Mouse (Mus musculus): ENCODE results near the gene Fam227a. TPM values are rescaled to one million over a fixed set of nuclear protein-coding genes. Genes with fewer than 3 reads are reported as not detected.

Gene Fam227a
- polyA plus RNA-seq, 1 experiment from 2014 or later, result 3.0 TPM

DNA sequence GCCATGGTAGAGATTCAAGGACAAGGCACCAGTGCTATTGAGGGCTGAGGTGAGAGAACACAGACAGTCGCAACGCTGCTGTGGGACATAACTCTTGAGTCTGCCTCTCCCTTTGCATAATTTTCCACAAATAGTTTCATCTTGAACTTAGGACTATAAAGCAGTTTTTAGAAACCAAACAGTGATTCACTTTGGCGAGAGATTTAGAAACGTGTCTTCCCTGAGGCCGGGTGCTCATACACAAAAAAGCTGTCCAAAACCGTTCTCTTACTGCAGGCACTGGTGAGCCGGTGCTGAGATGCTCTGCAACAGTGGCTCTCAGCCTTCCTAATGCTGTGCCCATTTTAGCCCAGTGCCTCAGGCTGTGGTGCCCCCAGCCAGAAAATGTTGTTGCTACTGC is 50.5 kb downstream of the Fam227a start:
- no peaks in the 10 kb centered on the region for H3K9me3 ChIP-seq (ENCODE audit: control insufficient read depth, low read length)
- H3K9ac ChIP-seq (ENCODE audit: low read depth, low read length), result no peak overlapping the region
- H3K27ac ChIP-seq (ENCODE audit: low read depth, low read length), result no peak overlapping the region
- no peak for ATAC-seq
- H3K4me2 ChIP-seq (ENCODE audit: low read length), result no peak overlapping the region
- H3K4me3 ChIP-seq (ENCODE audit: low read length), result no peak overlapping the region
- 88% methylated on average over 7 of the region's 7 CpGs for WGBS
- peaks cover 5% of the 10 kb centered on the region; the same call in 1 of the 2 replicates for H3K36me3 ChIP-seq (ENCODE audit: control insufficient read depth, insufficient read depth, low read length)
- peaks cover 3% of the 10 kb centered on the region; the same call in 1 of the 2 replicates for H3K4me1 ChIP-seq (ENCODE audit: control insufficient read depth, insufficient read depth, low read depth, low read length)
- H3K27me3 ChIP-seq (replicated peaks; ENCODE audit: control insufficient read depth, insufficient read depth, low read length), result peaks cover 3% of the 10 kb centered on the region

DNA sequence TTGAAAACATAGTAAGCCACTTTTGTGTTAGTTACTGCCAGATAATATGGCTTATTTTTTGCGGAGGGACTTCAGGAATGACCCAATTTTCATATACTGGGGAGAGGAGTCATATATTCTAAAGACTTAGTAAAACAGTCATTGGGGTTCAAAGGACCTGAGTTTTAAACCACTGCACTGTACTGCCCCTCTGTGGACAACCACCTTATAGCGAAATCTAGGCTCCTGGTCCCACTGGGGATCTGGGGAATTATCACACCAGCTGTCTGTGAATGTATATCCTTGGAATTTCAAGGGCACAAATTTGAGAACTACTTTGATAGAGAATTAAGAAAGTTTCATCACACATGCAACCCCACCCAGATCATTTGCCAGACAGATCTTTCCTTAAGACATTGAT is 51.0 kb downstream of the Fam227a start:
- ATAC-seq, result no peak
- Histone ChIP-seq H3K27ac (ENCODE audit: low read depth, low read length) (no peak overlapping the region), H3K4me3 (ENCODE audit: low read length) (no peak overlapping the region), H3K9ac (ENCODE audit: low read depth, low read length) (no peak overlapping the region), H3K4me1 (ENCODE audit: control insufficient read depth, insufficient read depth, low read depth, low read length) (peaks cover 3% of the 10 kb centered on the region; the same call in 1 of the 2 replicates), H3K36me3 (ENCODE audit: control insufficient read depth, insufficient read depth, low read length) (0 out of 2 replicates have a peak, but pooled peaks cover 3% of the 10 kb centered on the region), H3K4me2 (ENCODE audit: low read length) (no peak overlapping the region), H3K9me3 (ENCODE audit: control insufficient read depth, low read length) (no peaks in the 10 kb centered on the region), H3K27me3 (replicated peaks; ENCODE audit: control insufficient read depth, insufficient read depth, low read length) (peaks cover 3% of the 10 kb centered on the region)
- 47% methylated on average over 2 of the region's 2 CpGs for whole genome bisulfite sequencing

DNA sequence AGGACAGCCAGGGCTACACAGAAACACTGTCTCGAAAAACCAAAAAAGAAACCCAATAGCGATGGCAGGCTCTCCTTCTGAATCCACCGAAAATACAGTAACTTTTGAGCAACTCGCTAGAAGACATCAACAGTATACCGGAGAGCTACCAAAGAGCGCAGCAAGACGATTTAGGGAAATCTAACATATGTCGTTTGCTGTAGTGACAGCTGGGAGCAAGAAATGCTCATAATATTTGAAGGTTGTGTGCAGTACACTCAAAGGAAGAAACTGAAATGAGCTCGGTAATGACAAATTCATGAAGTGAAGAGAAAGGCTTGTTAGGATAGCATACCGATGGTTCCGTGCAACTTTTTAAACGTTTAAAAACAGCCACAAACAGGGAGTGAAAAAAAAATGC is 52.6 kb downstream of the Fam227a start:
- Histone ChIP-seq H3K27me3 (replicated peaks; ENCODE audit: control insufficient read depth, insufficient read depth, low read length) (peaks cover 3% of the 10 kb centered on the region), H3K4me3 (ENCODE audit: low read length) (no peak overlapping the region), H3K36me3 (ENCODE audit: control insufficient read depth, insufficient read depth, low read length) (0 out of 2 replicates have a peak, but pooled peaks cover 3% of the 10 kb centered on the region), H3K9ac (ENCODE audit: low read depth, low read length) (no peak overlapping the region), H3K27ac (ENCODE audit: low read depth, low read length) (no peak overlapping the region), H3K9me3 (ENCODE audit: control insufficient read depth, low read length) (no peaks in the 10 kb centered on the region), H3K4me2 (ENCODE audit: low read length) (no peak overlapping the region), H3K4me1 (ENCODE audit: control insufficient read depth, insufficient read depth, low read depth, low read length) (peaks cover 3% of the 10 kb centered on the region; the same call in 1 of the 2 replicates)
- 91% methylated on average over 12 of the region's 12 CpGs for WGBS
- ATAC-seq, result no peak

DNA sequence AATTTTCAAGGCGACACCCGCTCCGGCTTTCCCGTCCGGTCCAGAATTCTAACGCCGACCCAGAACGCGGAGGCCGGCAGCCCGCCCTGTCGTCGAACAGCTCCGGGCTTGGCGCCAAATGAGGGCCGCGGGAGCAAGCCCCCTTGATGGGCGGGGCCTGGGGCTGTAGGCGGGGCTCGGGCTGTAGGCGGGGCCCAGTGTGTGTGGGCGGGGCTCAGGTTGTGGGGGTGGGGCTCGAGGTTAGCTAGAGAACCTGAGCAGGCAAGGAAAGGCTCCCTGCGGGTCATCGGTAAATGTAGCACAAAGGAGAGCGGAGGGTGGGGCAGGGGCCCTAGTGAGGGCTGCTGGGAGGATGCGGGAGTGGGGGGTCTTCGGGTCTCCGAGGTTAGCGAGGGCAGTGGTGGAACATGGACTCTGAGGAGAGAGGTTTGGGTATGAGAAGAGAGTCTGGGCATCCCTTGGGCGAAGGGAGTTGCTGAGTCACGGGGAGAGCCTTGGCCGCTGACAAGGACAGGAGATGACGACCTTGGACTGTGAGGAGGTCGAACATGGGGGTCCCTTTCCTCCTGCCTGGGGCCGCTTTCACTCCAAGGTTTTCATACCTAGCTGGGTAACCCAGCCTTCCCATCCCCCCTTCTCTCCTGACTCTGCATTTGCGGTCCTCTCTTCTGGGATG is 53.6 kb downstream of the Fam227a start, which contains the start of gene Dmc1:
Gene Dmc1, minus strand, starts transcription at position 120 of the 676 bp plus-strand sequence.
- H3K4me2 ChIP-seq (ENCODE audit: low read length), result peak within 1 kb of the TSS; percentile 58
- H3K4me3 ChIP-seq (ENCODE audit: low read length), result peak within 1 kb of the TSS; percentile 37
- H3K36me3 ChIP-seq (ENCODE audit: control insufficient read depth, insufficient read depth, low read length), result no peaks in the 10 kb centered on the region
- peak within 1 kb of the TSS; percentile 35 for H3K9ac ChIP-seq (ENCODE audit: low read depth, low read length)
- peaks cover 3% of the 10 kb centered on the region; the same call in 1 of the 2 replicates for H3K4me1 ChIP-seq (ENCODE audit: control insufficient read depth, insufficient read depth, low read depth, low read length)
- 0 out of 2 replicates have a peak, but pooled peaks have one; percentile 20 for ATAC-seq
- H3K27me3 ChIP-seq (replicated peaks; ENCODE audit: control insufficient read depth, insufficient read depth, low read length), result peaks cover 3% of the 10 kb centered on the region
- 10% methylated on average over 36 of the region's 37 CpGs for WGBS
- no peak within 1 kb of the TSS for H3K27ac ChIP-seq (ENCODE audit: low read depth, low read length)
- H3K9me3 ChIP-seq (ENCODE audit: control insufficient read depth, low read length), result no peaks in the 10 kb centered on the region

DNA sequence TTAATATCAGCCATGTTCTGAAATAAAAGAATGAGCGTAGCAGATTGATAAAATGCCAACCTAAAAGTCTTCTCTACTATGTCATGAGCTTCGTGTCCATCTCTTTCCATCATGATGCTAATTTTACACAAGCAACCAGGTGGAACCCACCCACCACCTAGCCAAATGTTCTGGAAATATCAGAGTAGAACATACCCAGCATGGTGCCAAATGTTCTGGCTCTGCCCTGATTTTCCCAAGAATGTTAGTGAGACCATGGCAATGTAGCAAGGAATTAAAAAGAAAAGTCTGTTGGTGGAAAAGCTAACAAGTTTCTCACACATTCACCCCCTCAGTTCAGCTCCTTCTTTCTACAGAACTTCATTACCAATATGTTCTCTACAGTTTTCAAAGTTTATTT is 58.6 kb downstream of the Fam227a start:
- 82% methylated on average over 2 of the region's 2 CpGs for WGBS
- Histone ChIP-seq H3K9ac (ENCODE audit: low read depth, low read length) (no peak overlapping the region), H3K9me3 (ENCODE audit: control insufficient read depth, low read length) (no peaks in the 10 kb centered on the region), H3K4me1 (ENCODE audit: control insufficient read depth, insufficient read depth, low read depth, low read length) (peaks cover 3% of the 10 kb centered on the region; the same call in 1 of the 2 replicates), H3K4me3 (ENCODE audit: low read length) (no peak overlapping the region), H3K27me3 (replicated peaks; ENCODE audit: control insufficient read depth, insufficient read depth, low read length) (peaks cover 3% of the 10 kb centered on the region), H3K27ac (ENCODE audit: low read depth, low read length) (no peak overlapping the region), H3K36me3 (ENCODE audit: control insufficient read depth, insufficient read depth, low read length) (no peaks in the 10 kb centered on the region), H3K4me2 (ENCODE audit: low read length) (no peak overlapping the region)
- no peak for ATAC-seq

DNA sequence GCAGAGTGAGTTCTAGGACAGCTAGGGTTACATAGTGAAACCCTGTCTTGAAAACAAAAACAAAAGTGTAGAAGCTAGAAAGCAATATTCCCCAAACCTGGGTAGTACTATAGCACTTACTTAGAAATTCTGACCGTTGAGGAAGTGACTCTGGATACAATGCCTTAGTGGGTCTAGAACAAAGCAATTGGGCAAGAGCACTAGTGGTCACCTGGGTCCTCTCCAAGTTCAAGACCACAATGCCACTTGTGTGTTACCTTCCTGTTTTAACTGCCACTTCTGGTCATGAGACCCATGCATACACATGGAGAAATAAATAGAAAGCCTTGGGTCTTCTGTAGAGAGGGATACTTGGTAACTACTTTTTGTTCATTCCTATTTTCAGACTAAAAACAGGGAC is 60.0 kb downstream of the Fam227a start:
- no peaks in the 10 kb centered on the region for H3K4me1 ChIP-seq (ENCODE audit: control insufficient read depth, insufficient read depth, low read depth, low read length)
- no peak overlapping the region for H3K4me3 ChIP-seq (ENCODE audit: low read length)
- H3K9ac ChIP-seq (ENCODE audit: low read depth, low read length), result no peak overlapping the region
- no peak overlapping the region for H3K4me2 ChIP-seq (ENCODE audit: low read length)
- H3K27me3 ChIP-seq (replicated peaks; ENCODE audit: control insufficient read depth, insufficient read depth, low read length), result no peaks in the 10 kb centered on the region
- 91% methylated on average over 1 of the region's 1 CpGs for WGBS
- H3K27ac ChIP-seq (ENCODE audit: low read depth, low read length), result no peak overlapping the region
- H3K9me3 ChIP-seq (ENCODE audit: control insufficient read depth, low read length), result no peaks in the 10 kb centered on the region
- no peak for ATAC-seq
- no peaks in the 10 kb centered on the region for H3K36me3 ChIP-seq (ENCODE audit: control insufficient read depth, insufficient read depth, low read length)

DNA sequence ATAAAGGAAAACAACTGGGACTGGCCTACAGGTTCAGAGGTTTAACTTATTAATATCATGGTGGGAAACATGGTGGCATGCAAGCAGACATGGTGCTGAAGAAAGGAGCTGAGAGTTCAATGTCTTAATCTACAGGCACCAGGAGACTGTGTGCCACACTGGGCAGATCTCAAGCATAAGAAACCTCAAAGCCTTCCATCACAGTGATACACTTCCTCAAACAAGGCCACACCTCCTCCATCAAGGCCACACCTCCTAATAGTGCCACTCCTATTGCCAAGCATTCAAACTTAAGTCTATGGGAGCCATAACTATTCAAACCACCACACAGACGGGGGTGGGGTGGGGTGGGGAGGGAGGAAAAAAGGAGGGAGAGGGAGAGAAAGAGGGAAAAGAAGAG is 77.2 kb downstream of the Fam227a start:
- WGBS, result 63% methylated on average over 1 of the region's 1 CpGs
- Histone ChIP-seq H3K27ac (ENCODE audit: low read depth, low read length) (no peak overlapping the region), H3K36me3 (ENCODE audit: control insufficient read depth, insufficient read depth, low read length) (no peaks in the 10 kb centered on the region), H3K9me3 (ENCODE audit: control insufficient read depth, low read length) (no peaks in the 10 kb centered on the region), H3K4me2 (ENCODE audit: low read length) (no peak overlapping the region), H3K27me3 (replicated peaks; ENCODE audit: control insufficient read depth, insufficient read depth, low read length) (no peaks in the 10 kb centered on the region), H3K4me3 (ENCODE audit: low read length) (no peak overlapping the region), H3K4me1 (ENCODE audit: control insufficient read depth, insufficient read depth, low read depth, low read length) (no peaks in the 10 kb centered on the region), H3K9ac (ENCODE audit: low read depth, low read length) (no peak overlapping the region)
- ATAC-seq, result no peak

DNA sequence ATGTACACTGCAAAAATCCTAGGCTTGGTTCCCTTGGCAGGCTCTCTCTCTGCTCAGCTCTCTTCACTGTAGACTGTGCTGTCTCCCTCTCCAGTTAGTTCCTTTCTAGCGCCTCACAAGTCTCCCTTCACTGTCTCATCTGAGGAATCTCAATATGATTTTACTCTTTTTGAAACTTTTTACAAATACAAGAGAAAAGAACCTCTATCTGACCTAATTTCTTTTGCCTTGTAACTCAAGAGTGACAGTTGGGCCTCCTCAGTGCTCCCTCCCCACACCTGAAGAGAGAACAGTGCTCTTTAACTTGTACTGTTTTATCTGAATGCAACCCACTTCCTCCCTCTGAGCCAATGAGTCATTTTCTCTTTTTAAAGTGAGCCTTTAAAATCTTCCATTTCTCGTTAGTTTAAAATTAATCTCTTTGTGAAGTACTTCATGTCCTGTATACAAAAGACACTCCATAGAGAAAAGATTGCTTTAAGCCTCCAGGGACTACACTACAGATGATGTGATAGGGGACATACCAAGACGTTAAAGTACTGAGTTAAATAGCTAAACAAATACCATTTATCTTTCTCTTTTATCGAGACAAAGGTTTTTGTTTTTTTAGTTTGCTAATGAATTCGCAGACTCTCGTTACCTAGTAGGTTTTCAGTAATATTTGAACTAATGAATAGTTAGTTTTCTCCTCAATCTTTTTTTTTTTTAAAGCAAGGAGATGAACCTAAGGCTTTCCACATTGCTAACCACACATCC is 80.9 kb downstream of the Fam227a start:
- no peaks in the 10 kb centered on the region for H3K36me3 ChIP-seq (ENCODE audit: control insufficient read depth, insufficient read depth, low read length)
- WGBS, result 68% methylated on average over 6 of the region's 6 CpGs
- H3K4me2 ChIP-seq (ENCODE audit: low read length), result no peak overlapping the region
- H3K4me1 ChIP-seq (ENCODE audit: control insufficient read depth, insufficient read depth, low read depth, low read length), result no peaks in the 10 kb centered on the region
- no peaks in the 10 kb centered on the region for H3K27me3 ChIP-seq (replicated peaks; ENCODE audit: control insufficient read depth, insufficient read depth, low read length)
- no peak for ATAC-seq
- H3K4me3 ChIP-seq (ENCODE audit: low read length), result no peak overlapping the region
- H3K9ac ChIP-seq (ENCODE audit: low read depth, low read length), result no peak overlapping the region
- H3K9me3 ChIP-seq (ENCODE audit: control insufficient read depth, low read length), result no peaks in the 10 kb centered on the region
- no peak overlapping the region for H3K27ac ChIP-seq (ENCODE audit: low read depth, low read length)

DNA sequence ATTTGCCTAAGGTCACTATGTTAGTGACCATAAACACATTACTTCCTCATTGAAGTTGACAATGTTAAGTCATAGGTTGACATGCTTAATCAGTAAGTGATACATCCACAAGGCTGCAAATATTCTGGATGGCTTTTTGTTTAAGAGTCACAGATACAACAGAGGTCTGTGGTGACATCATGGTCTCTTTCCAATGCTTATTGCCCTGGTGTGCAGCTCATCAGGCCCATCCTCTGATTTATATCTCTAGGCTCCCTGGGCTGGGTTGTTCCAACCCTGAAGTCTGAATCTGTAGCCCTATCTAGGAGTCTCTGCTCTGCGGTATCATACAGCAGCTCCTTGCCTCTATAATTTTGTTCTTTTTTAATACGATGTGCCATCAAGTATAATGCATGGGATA is 81.8 kb downstream of the Fam227a start:
- Histone ChIP-seq H3K4me2 (ENCODE audit: low read length) (no peak overlapping the region), H3K36me3 (ENCODE audit: control insufficient read depth, insufficient read depth, low read length) (no peaks in the 10 kb centered on the region), H3K27me3 (replicated peaks; ENCODE audit: control insufficient read depth, insufficient read depth, low read length) (no peaks in the 10 kb centered on the region), H3K4me1 (ENCODE audit: control insufficient read depth, insufficient read depth, low read depth, low read length) (no peaks in the 10 kb centered on the region), H3K27ac (ENCODE audit: low read depth, low read length) (no peak overlapping the region), H3K9me3 (ENCODE audit: control insufficient read depth, low read length) (no peaks in the 10 kb centered on the region), H3K4me3 (ENCODE audit: low read length) (no peak overlapping the region), H3K9ac (ENCODE audit: low read depth, low read length) (no peak overlapping the region)
- ATAC-seq, result no peak
- 88% methylated on average over 2 of the region's 2 CpGs for WGBS
